Mouse (Mus musculus) intestine, postnatal 0 days (tissue): ENCODE measurements around the gene Slc5a11. TPM values are rescaled to one million over a fixed set of nuclear protein-coding genes. Genes with fewer than 3 reads are reported as not detected.

Experiments
- ATAC-seq: fragments of 200-750 bp; cut with Nextera tagmentation; 2 replicates; pipeline ENCODE4 v1.8.0; 2017; ENCODE audit warnings: mild to moderate bottlenecking, moderate TSS enrichment, moderate library complexity
- H3K27ac ChIP-seq: fragments of 300-500 bp; sonication (generic); 2 replicates; pipeline ENCODE4 v1.5.1; 2014; ENCODE audit warnings: mild to moderate bottlenecking, low read depth, low read length, moderate library complexity
- H3K27me3 ChIP-seq: fragments of 300-500 bp; sonication (generic); replicated peaks from 2 replicates; pipeline ENCODE4 v1.6.1; 2014; ENCODE audit warnings: low read length, mixed read lengths; ENCODE audit not compliant: control insufficient read depth, insufficient read depth
- H3K36me3 ChIP-seq: fragments of 300-500 bp; sonication (generic); 2 replicates; pipeline ENCODE4 v1.6.1; 2014; ENCODE audit warnings: mild to moderate bottlenecking, moderate library complexity; ENCODE audit not compliant: control insufficient read depth, insufficient read depth
- H3K4me1 ChIP-seq: fragments of 300-500 bp; sonication (generic); replicated peaks from 2 replicates; pipeline ENCODE4 v1.6.1; 2014; ENCODE audit warnings: antibody characterized with exemption, low read length, mixed read lengths; ENCODE audit not compliant: control insufficient read depth, insufficient read depth
- H3K4me2 ChIP-seq: fragments of 300-500 bp; sonication (generic); replicated peaks from 2 replicates; pipeline ENCODE4 v1.6.1; 2014; ENCODE audit warnings: low read depth, mild to moderate bottlenecking, moderate library complexity
- H3K4me3 ChIP-seq: fragments of 300-500 bp; sonication (generic); 2 replicates; pipeline ENCODE4 v1.5.1; 2014; ENCODE audit warnings: low read depth, low read length
- H3K9ac ChIP-seq: fragments of 300-500 bp; sonication (generic); 2 replicates; pipeline ENCODE4 v1.6.1; 2014; ENCODE audit warnings: mild to moderate bottlenecking, low read depth, low read length
- H3K9me3 ChIP-seq: fragments of 300-500 bp; sonication (generic); 2 replicates; pipeline ENCODE4 v1.6.1; 2016; ENCODE audit warnings: mixed run types; ENCODE audit not compliant: control insufficient read depth
- CTCF ChIP-seq: sonication (generic); IDR thresholded peaks from 2 replicates; pipeline ENCODE4 v1.5.1; 2016; ENCODE audit warnings: low read depth, mild to moderate bottlenecking, control low read depth, antibody characterized with exemption, moderate library complexity
- WGBS: fragments of 180-500 bp; shearing (Covaris S2); extraction: QIAGEN DNeasy Blood & Tissue Kit; methylation state at CpG from one replicate; pipeline ENCODE4 v1.1.7; 2014; 5-methylcytosine and 5-hydroxymethylcytosine counted together
- polyA plus RNA-seq: library from polyadenylated mRNA; unstranded; fragments of >200 nt; fragmentation: Nextera tagmentation; extraction: Ambion mirVana; gene quantifications from 2 replicates; pipeline ENCODE4 v1.2.1, GENCODE M21; 2015

Gene Slc5a11
- polyA plus RNA-seq, 1 experiment from 2014 or later: 25.1 TPM

- Histone ChIP-seq H3K36me3 (peaks cover 70% of the 10 kb centered on the region), H3K4me2 (no peak overlapping the region), H3K27me3 (no peaks in the 10 kb centered on the region), H3K4me1 (no peaks in the 10 kb centered on the region), H3K9me3 (no peaks in the 10 kb centered on the region), H3K27ac (no peak overlapping the region), H3K9ac (no peak overlapping the region), H3K4me3 (no peak overlapping the region)
- no peak for TF ChIP-seq CTCF
- peak; percentile 16; the same call in 1 of the 2 replicates for ATAC-seq
- WGBS: 80% methylated on average over 7 of the region's 7 CpGs
Measured at GRCm38 (mm10) chr7:123293898-123294297, 79.3 kb downstream of the Slc5a11 start.

- 89% methylated on average over 7 of the region's 7 CpGs for WGBS
- H3K36me3 ChIP-seq: peaks cover 75% of the 10 kb centered on the region
Measured at GRCm38 (mm10) chr7:123295423-123295822, 80.8 kb downstream of the Slc5a11 start.

GRCm38 (mm10) chr7:123296097-123296496, 81.5 kb downstream of the Slc5a11 start:
- Histone ChIP-seq H3K4me1 (no peaks in the 10 kb centered on the region), H3K36me3 (peaks cover 78% of the 10 kb centered on the region), H3K9me3 (no peaks in the 10 kb centered on the region), H3K4me3 (no peak overlapping the region), H3K27me3 (no peaks in the 10 kb centered on the region), H3K9ac (no peak overlapping the region), H3K4me2 (no peak overlapping the region), H3K27ac (no peak overlapping the region)
- 92% methylated on average over 6 of the region's 6 CpGs for WGBS
- no peak for TF ChIP-seq CTCF
- no peak for ATAC-seq

More at GRCm38 (mm10) chr7:123295423-123295822, 80.8 kb downstream of the Slc5a11 start:
- Histone ChIP-seq H3K9ac (no peak overlapping the region), H3K27me3 (no peaks in the 10 kb centered on the region), H3K4me1 (no peaks in the 10 kb centered on the region), H3K4me2 (no peak overlapping the region), H3K27ac (no peak overlapping the region), H3K9me3 (no peaks in the 10 kb centered on the region), H3K4me3 (no peak overlapping the region)
- peak; percentile 58 for TF ChIP-seq CTCF
- ATAC-seq: no peak

- no peaks in the 10 kb centered on the region for H3K9me3 ChIP-seq
- no peaks in the 10 kb centered on the region for H3K4me1 ChIP-seq
- no peak for ATAC-seq
- WGBS: 66% methylated on average over 3 of the region's 3 CpGs
- TF ChIP-seq CTCF: no peak
- no peak overlapping the region for H3K4me2 ChIP-seq
- H3K4me3 ChIP-seq: no peak overlapping the region
- H3K9ac ChIP-seq: no peak overlapping the region
- H3K36me3 ChIP-seq: peaks cover 71% of the 10 kb centered on the region
- no peak overlapping the region for H3K27ac ChIP-seq
- H3K27me3 ChIP-seq: no peaks in the 10 kb centered on the region
Measured at GRCm38 (mm10) chr7:123298225-123298624, 83.6 kb downstream of the Slc5a11 start.

GRCm38 (mm10) chr7:123300258-123300657, 85.7 kb downstream of the Slc5a11 start:
- Histone ChIP-seq H3K9me3 (no peaks in the 10 kb centered on the region), H3K27me3 (no peaks in the 10 kb centered on the region), H3K9ac (no peak overlapping the region), H3K4me2 (no peak overlapping the region), H3K4me3 (no peak overlapping the region), H3K4me1 (no peaks in the 10 kb centered on the region), H3K36me3 (peaks cover 74% of the 10 kb centered on the region), H3K27ac (no peak overlapping the region)
- no peak for ATAC-seq
- WGBS: 83% methylated on average over 3 of the region's 3 CpGs
- no peak for TF ChIP-seq CTCF

GRCm38 (mm10) chr7:123305397-123305796, 90.8 kb downstream of the Slc5a11 start:
- H3K4me3 ChIP-seq: no peak overlapping the region
- H3K27me3 ChIP-seq: no peaks in the 10 kb centered on the region
- H3K4me1 ChIP-seq: no peaks in the 10 kb centered on the region
- H3K4me2 ChIP-seq: no peak overlapping the region
- no peak for ATAC-seq
- H3K27ac ChIP-seq: no peak overlapping the region
- no peaks in the 10 kb centered on the region for H3K9me3 ChIP-seq
- H3K9ac ChIP-seq: no peak overlapping the region
- peaks cover 69% of the 10 kb centered on the region for H3K36me3 ChIP-seq
- WGBS: 87% methylated on average over 2 of the region's 2 CpGs
- 0 out of 2 replicates have a peak, but pooled peaks have one; percentile 3 for TF ChIP-seq CTCF

- no peak overlapping the region; the same call in 1 of the 2 replicates for H3K27ac ChIP-seq
- H3K27me3 ChIP-seq: no peaks in the 10 kb centered on the region
- H3K4me2 ChIP-seq: no peak overlapping the region
- no peak for TF ChIP-seq CTCF
- WGBS: 92% methylated on average over 8 of the region's 8 CpGs
- no peak overlapping the region for H3K4me3 ChIP-seq
- no peak overlapping the region for H3K9ac ChIP-seq
- ATAC-seq: no peak
- no peaks in the 10 kb centered on the region for H3K4me1 ChIP-seq
- peaks cover 79% of the 10 kb centered on the region for H3K36me3 ChIP-seq
- H3K9me3 ChIP-seq: no peaks in the 10 kb centered on the region
Measured at GRCm38 (mm10) chr7:123307236-123307635, 92.7 kb downstream of the Slc5a11 start.
